Mouse (Mus musculus): Measurements from ENCODE around the gene Calr4.

- no peak for TF ChIP-seq CTCF (IDR thresholded peaks at IDR 0.05; ENCODE audit: borderline replicate concordance, insufficient read depth, low read depth, low read length)
- TF ChIP-seq POLR2A (IDR thresholded peaks at IDR 0.05; ENCODE audit: borderline replicate concordance, insufficient read depth, low read length): no peak
Measured at GRCm38 (mm10) chr4:109273586-109274240, 39.4 kb downstream of the Calr4 start.
